Mouse (Mus musculus) hindbrain, embryonic 10.5 days (tissue): ENCODE data around the gene Pgd. TPM values are rescaled to one million over a fixed set of nuclear protein-coding genes. Genes with fewer than 3 reads are reported as not detected.
"Not testable (repeated sequence)": the region's sequence is repeated elsewhere in the genome, so short reads cannot be mapped to it uniquely, and the experiment has no call there.

ENCODE experiments used
- DNase-seq: peaks from one replicate; pipeline ENCODE4 v3.0.0-alpha.2; 2017; ENCODE audit warnings: low spot score
- H3K27ac ChIP-seq: fragments of 300-500 bp; sonication (generic); 2 replicates; pipeline ENCODE4 v1.5.1; 2016; ENCODE audit warnings: mild to moderate bottlenecking, moderate library complexity
- H3K27me3 ChIP-seq: fragments of 300-500 bp; sonication (generic); 2 replicates; pipeline ENCODE4 v1.6.1; 2016; ENCODE audit warnings: mild to moderate bottlenecking; ENCODE audit not compliant: poor library complexity, insufficient read depth, severe bottlenecking
- H3K36me3 ChIP-seq: fragments of 300-500 bp; sonication (generic); 2 replicates; pipeline ENCODE4 v1.6.1; 2016; ENCODE audit warnings: mild to moderate bottlenecking, moderate library complexity
- H3K4me1 ChIP-seq: fragments of 300-500 bp; sonication (generic); replicated peaks from 2 replicates; pipeline ENCODE4 v1.6.1; 2016; ENCODE audit warnings: mild to moderate bottlenecking
- H3K4me3 ChIP-seq: fragments of 300-500 bp; sonication (generic); 2 replicates; pipeline ENCODE4 v1.5.1; 2016; ENCODE audit warnings: mild to moderate bottlenecking, moderate library complexity
- H3K9me3 ChIP-seq: fragments of 300-500 bp; sonication (generic); 2 replicates; pipeline ENCODE4 v1.6.1; 2016; ENCODE audit warnings: mild to moderate bottlenecking, moderate library complexity
- WGBS: fragments of 180-500 bp; shearing (Covaris S2); methylation state at CpG from one replicate; pipeline ENCODE4 v1.1.7; 2016; 5-methylcytosine and 5-hydroxymethylcytosine counted together
- polyA plus RNA-seq: library from polyadenylated mRNA; unstranded; fragments of >200 nt; fragmentation: Nextera tagmentation; extraction: Ambion mirVana; gene quantifications from 2 replicates; pipeline ENCODE4 v1.2.1, GENCODE M21; 2016

Pgd gene
- polyA plus RNA-seq, 1 experiment from 2014 or later = 143 TPM

DNA sequence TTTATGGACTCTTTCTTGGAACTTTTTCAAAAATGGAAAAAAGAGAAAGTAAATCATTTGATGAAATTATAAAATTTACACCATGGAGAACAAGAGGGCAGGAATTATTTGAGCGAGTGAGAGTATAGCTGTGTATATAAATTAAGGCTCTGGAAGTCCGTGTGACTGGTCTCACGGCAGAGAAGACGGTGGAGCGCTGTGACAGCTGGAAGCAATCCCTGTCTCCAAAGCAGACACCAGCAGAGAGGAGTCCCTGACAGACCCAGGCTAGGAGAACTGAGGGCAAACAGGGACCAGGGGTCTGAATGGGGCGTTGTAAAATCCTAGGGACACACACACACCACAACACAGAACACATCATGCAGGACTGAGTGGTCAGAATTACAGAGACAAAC lies 40.5 kb downstream of the Pgd start:
- no peaks in the 10 kb centered on the region for H3K9me3 ChIP-seq
- H3K27ac ChIP-seq = 0 out of 2 replicates have a peak overlapping the region, but pooled peaks have one; percentile 25
- H3K4me3 ChIP-seq = no peak overlapping the region
- peaks cover 56% of the 10 kb centered on the region for H3K36me3 ChIP-seq
- peaks cover 8% of the 10 kb centered on the region for H3K4me1 ChIP-seq
- H3K27me3 ChIP-seq = no peaks in the 10 kb centered on the region
- WGBS = 80% methylated on average over 6 of the region's 6 CpGs
- no peak for DNase-seq

DNA sequence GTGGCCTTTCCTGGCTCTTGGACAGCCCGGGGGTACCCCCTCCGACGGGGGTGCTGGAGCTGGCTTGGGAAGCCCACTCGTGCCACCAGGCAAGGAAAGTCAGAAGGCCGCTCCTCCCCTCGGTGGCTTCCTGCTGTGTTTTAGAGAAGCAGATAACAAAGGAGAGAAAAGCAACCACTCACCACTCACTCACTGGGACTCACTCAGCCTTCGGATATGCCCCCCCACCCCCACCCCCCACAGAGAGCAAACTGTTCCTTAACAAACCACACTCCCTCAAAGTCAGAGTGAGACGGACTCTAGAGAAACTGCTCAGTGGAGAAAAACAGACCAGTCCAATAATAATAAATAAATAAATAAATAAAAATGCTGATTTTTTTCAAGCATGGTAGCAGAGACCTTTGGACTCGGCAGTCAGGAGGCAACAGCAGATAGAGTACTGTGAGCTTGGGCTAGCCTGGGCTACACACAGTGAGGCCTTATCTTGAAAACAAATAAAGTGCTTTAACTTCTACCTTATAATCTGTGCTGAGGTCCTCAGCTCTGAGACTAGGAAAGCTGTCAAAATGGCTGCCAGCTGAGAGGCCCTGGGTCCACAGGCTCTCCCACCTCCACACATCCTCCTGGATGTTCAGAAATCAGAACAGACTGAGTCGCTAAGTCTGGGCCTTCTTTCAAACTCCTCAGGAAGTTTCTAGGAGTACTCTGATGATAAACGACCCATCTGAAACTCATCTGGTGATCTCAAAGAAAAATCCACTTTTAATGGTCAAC lies 41.0 kb downstream of the Pgd start:
- Histone ChIP-seq H3K9me3 (no peaks in the 10 kb centered on the region), H3K27ac (no peak overlapping the region; the same call in 1 of the 2 replicates), H3K4me1 (peaks cover 8% of the 10 kb centered on the region), H3K27me3 (no peaks in the 10 kb centered on the region), H3K36me3 (peaks cover 50% of the 10 kb centered on the region), H3K4me3 (no peak overlapping the region)
- no peak for DNase-seq
- 45% methylated on average over 11 of the region's 11 CpGs for WGBS

DNA sequence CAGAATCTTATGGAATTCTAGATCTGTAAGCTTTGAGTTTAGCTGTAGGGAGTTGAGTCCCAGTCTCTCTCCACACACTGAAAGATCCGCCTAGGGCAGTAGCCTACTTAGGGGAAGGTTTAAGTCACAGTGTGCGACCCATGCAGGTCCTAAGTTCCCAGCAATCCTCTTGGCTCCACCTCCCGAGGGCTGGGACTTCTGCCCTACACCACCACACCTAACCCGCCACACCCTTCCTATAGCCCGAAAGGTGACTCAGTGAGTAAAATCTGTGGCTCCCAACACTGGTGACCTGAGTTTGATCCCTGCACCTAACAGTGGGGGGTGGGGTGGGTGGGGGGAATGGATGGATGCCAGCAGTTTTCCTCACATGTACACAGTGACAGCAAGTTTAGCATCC lies 43.1 kb downstream of the Pgd start:
- no peaks in the 10 kb centered on the region for H3K9me3 ChIP-seq
- H3K27ac ChIP-seq = no peak overlapping the region
- no peak overlapping the region for H3K4me3 ChIP-seq
- no peak for DNase-seq
- H3K36me3 ChIP-seq = peaks cover 34% of the 10 kb centered on the region
- 65% methylated on average over 5 of the region's 5 CpGs for WGBS
- H3K27me3 ChIP-seq = no peaks in the 10 kb centered on the region
- H3K4me1 ChIP-seq = peaks cover 8% of the 10 kb centered on the region

DNA sequence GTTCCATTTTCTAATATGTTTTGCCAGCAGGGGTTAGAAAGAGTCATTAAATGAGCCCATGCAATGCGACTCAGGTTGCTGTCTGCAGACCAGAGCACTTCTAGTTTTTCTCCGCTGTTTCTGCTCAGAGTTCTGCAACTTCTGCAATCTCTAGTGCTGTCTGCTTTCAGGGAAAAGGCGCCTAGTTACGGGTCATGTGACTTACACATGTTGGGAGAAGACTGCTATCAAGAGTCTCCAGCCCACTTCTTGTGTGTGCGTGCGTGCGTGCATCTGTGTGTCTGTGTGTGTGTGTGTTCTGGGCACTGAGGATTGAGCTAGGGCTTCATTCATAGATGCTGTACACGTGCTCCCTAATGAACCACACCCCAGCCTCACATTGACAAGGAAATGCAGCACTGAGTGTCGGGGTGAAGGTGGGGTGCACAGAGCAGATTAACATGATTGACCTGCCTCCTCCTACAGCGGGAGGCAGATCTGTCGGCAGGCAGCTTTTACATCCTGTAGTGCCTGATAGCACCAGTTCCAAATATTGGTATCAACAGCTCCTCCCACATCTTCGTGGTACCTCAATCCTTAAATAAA lies 46.5 kb downstream of the Pgd start:
- 90% methylated on average over 12 of the region's 12 CpGs for WGBS

DNA sequence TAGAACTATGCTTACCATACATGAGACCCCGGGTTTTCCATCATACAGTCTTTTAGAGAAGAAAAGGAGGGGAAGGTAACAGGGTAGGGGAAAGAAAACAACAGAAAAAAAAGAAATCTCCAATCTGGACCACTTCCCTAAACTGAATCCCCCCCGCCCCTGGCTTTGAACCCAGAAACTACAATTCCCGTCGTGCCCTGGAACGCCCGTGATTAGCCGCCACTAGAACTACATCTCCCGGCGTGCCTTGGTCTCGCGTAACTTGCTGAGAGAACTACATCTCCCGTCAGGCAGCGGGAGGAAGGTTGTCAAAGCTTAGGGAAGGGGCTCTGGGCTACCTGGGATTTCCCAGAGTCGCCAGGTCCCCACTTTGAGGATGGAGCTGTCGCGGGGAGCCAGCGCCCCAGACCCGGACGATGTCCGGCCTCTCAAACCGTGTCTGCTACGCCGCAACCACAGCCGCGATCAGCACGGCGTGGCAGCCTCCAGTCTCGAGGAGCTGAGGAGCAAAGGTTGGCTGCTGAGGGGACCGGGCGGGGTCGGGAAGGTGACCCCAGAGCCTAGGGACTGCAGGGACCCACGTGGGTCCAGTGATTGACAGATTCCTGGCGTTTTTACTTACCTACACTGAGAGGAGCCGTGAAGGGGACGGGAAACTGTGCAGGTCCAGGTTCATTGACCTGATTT lies 62.6 kb downstream of the Pgd start, which contains the start of gene Dffa:
TSS of gene Dffa (plus strand) at position 272 of the 687 bp plus-strand sequence.
- H3K27ac ChIP-seq = peak within 1 kb of the TSS; percentile 85
- H3K4me3 ChIP-seq = peak within 1 kb of the TSS; percentile 85
- H3K9me3 ChIP-seq = no peaks in the 10 kb centered on the region
- H3K36me3 ChIP-seq = peaks cover 25% of the 10 kb centered on the region
- 1% methylated on average over 35 of the region's 35 CpGs for WGBS
- peak; percentile 87 for DNase-seq
- H3K27me3 ChIP-seq = no peaks in the 10 kb centered on the region
- peaks cover 20% of the 10 kb centered on the region for H3K4me1 ChIP-seq

More for the DNA sequence above, 46.5 kb downstream of the Pgd start:
- H3K9me3 ChIP-seq, H3K4me3 ChIP-seq, DNase-seq, H3K27ac ChIP-seq, H3K27me3 ChIP-seq, H3K4me1 ChIP-seq: not testable (repeated sequence)
- H3K36me3 ChIP-seq = peaks cover 21% of the 10 kb centered on the region

DNA sequence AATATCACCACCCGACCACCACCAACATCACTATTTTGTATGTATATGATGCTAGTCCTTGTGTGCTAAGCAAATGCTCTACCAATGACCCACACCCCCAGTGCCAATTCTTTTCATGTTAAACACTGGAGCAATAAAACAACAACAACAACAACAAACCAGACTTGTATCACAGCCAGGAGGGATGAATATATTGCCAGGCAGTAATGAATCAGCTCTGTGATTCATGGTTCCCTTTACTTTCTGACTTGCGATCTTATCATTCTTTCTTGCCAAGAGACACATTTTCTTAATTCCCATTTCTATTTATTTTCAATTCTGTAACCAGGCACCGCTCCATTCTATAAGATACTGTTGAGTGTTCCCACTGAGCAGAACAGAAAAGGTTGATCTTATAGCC lies 65.1 kb downstream of the Pgd start:
- Histone ChIP-seq H3K9me3 (no peaks in the 10 kb centered on the region), H3K27ac (no peak overlapping the region), H3K36me3 (peaks cover 5% of the 10 kb centered on the region), H3K4me1 (peaks cover 34% of the 10 kb centered on the region), H3K27me3 (no peaks in the 10 kb centered on the region), H3K4me3 (no peak overlapping the region)
- DNase-seq = no peak
- WGBS = 83% methylated on average over 3 of the region's 3 CpGs

DNA sequence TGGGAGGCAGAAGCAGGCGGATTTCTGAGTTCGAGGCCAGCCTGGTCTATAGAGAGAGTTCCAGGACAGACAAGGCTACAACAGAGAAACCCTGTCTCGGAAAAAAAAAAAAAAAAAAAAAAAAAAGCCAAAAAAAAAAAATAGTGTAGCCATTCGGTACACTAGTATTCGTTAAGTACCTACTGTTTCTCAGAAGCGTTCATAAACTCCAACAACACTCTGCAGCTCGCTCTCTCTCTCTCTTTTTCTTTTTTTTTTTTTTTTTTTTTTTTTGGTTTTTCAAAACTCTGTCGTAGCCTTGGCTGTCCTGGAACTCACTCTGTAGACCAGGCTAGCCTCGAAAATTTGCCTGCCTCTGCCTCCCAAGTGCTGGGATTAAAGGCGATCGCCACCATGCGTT lies 66.1 kb downstream of the Pgd start:
- H3K4me1 ChIP-seq = peaks cover 34% of the 10 kb centered on the region
- not testable (repeated sequence) for H3K9me3 ChIP-seq, H3K27me3 ChIP-seq, DNase-seq, H3K4me3 ChIP-seq, H3K27ac ChIP-seq, H3K36me3 ChIP-seq
- 86% methylated on average over 12 of the region's 12 CpGs for WGBS

Other genes starting within 250 kb of the Pgd start
- 60.4 and 60.8 TPM in 2 replicates for gene Pex14, start 66.9 kb downstream of the Pgd start, polyA plus RNA-seq
- gene Dffa, start 62.6 kb downstream of the Pgd start, polyA plus RNA-seq = 33.1 and 36.3 TPM in 2 replicates
- 0.25 and 1.0 TPM in 2 replicates for gene Cort, start 40.0 kb downstream of the Pgd start, polyA plus RNA-seq
- 56.0 and 61.9 TPM in 2 replicates for gene Cenps, start 29.1 kb downstream of the Pgd start, polyA plus RNA-seq
- gene Kif1b, start 140.9 kb upstream of the Pgd start, polyA plus RNA-seq = 77.1 and 90.9 TPM in 2 replicates